Mouse (Mus musculus) limb, embryonic 13.5 days (tissue): Measurements from ENCODE around the gene Tsc22d1. TPM values are rescaled to one million over a fixed set of nuclear protein-coding genes. Genes with fewer than 3 reads are reported as not detected.

Experiments used
- ATAC-seq: fragments of 200-750 bp; cut with Nextera tagmentation; 2 replicates; pipeline ENCODE4 v1.8.0; 2017; ENCODE audit warnings: low read depth, moderate number of reproducible peaks, moderate TSS enrichment; ENCODE audit not compliant: low FRiP score
- H3K27ac ChIP-seq: fragments of 300-500 bp; sonication (generic); 2 replicates; pipeline ENCODE4 v1.5.1; 2015; ENCODE audit warnings: inconsistent platforms, mild to moderate bottlenecking, moderate library complexity
- H3K27me3 ChIP-seq: fragments of 300-500 bp; sonication (generic); 2 replicates; pipeline ENCODE4 v1.6.1; 2015; ENCODE audit warnings: mild to moderate bottlenecking, inconsistent platforms
- H3K36me3 ChIP-seq: fragments of 300-500 bp; sonication (generic); 2 replicates; pipeline ENCODE4 v1.6.1; 2015; ENCODE audit warnings: inconsistent platforms, mild to moderate bottlenecking, moderate library complexity
- H3K4me1 ChIP-seq: fragments of 300-500 bp; sonication (generic); 2 replicates; pipeline ENCODE4 v1.6.1; 2015; ENCODE audit warnings: inconsistent platforms
- H3K4me2 ChIP-seq: fragments of 300-500 bp; sonication (generic); replicated peaks from 2 replicates; pipeline ENCODE4 v1.6.1; 2015; ENCODE audit warnings: inconsistent platforms, mild to moderate bottlenecking, moderate library complexity
- H3K4me3 ChIP-seq: fragments of 300-500 bp; sonication (generic); 2 replicates; pipeline ENCODE4 v1.5.1; 2015; ENCODE audit warnings: moderate library complexity, mild to moderate bottlenecking, inconsistent platforms
- H3K9ac ChIP-seq: fragments of 300-500 bp; sonication (generic); 2 replicates; pipeline ENCODE4 v1.6.1; 2015; ENCODE audit warnings: mild to moderate bottlenecking, inconsistent platforms
- H3K9me3 ChIP-seq: fragments of 300-500 bp; sonication (generic); 2 replicates; pipeline ENCODE4 v1.6.1; 2016; ENCODE audit warnings: inconsistent platforms
- WGBS: fragments of 180-500 bp; shearing (Covaris S2); methylation state at CpG from one replicate; pipeline ENCODE4 v1.1.7; 2015; 5-methylcytosine and 5-hydroxymethylcytosine counted together
- polyA plus RNA-seq: library from polyadenylated mRNA; unstranded; fragments of >200 nt; fragmentation: Nextera tagmentation; extraction: Ambion mirVana; gene quantifications from 2 replicates; pipeline ENCODE4 v1.2.1, GENCODE M21; 2015

Tsc22d1 gene
- polyA plus RNA-seq, 1 experiment from 2014 or later: 777 TPM

DNA sequence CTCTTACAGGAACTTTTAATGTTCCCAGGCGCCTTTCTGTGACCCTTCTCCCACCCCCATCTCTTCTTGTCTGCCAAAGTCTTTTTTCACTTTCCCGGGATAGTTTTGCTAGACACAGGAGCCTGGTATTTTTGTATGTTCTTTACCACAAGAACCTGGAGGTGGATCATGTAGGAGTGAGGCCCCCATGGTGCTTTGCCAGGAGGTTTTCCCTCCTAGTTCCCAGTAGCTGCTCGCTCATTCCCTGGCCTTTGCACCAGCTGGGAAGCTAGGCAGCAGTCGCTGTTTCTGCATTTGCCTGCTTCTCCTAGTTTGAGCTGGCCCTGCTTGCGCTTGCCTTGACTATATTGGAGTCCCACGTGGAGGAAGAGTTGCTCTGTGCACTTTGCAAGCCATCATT, 36.2 kb downstream of the Tsc22d1 start:
- H3K9ac ChIP-seq: no peak overlapping the region
- WGBS: 80% methylated on average over 6 of the region's 6 CpGs
- no peaks in the 10 kb centered on the region for H3K9me3 ChIP-seq
- no peak for ATAC-seq
- H3K27me3 ChIP-seq: no peaks in the 10 kb centered on the region
- H3K4me3 ChIP-seq: no peak overlapping the region
- H3K4me1 ChIP-seq: 0 out of 2 replicates have a peak, but pooled peaks cover 5% of the 10 kb centered on the region
- no peak overlapping the region for H3K4me2 ChIP-seq
- H3K27ac ChIP-seq: no peak overlapping the region
- H3K36me3 ChIP-seq: peaks cover 15% of the 10 kb centered on the region; the same call in 1 of the 2 replicates

DNA sequence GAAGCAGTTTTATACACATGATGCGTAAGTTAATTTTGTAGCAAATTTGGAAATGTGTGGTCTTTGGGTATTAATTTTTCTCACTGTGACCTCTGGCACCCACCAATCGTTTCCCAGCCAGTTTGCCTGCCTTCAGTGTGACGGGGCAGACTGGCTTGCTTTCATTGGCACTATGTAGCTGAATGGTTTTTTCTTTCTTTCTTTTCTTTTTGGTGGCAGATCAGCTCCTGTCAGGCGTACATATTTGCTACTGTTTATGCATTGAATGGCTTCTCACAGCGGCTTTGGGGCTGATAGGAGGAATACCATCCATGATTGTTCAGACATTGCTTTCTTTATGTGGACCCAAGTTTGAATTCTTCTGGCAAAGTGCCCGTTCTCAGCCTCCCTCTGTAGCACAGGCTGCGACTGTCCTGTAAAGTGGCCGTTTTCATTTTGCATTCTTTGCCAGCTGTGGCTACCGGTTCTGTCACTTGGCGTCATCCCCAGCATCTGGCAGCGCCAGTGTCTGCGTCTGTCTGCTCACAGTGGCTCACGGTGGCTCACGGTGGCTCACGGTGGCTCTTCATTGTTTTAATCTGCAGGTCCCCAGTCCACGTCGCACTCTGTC, 38.1 kb downstream of the Tsc22d1 start:
- Histone ChIP-seq H3K27ac (no peak overlapping the region), H3K4me3 (no peak overlapping the region), H3K4me1 (0 out of 2 replicates have a peak, but pooled peaks cover 5% of the 10 kb centered on the region), H3K9me3 (no peaks in the 10 kb centered on the region), H3K27me3 (no peaks in the 10 kb centered on the region), H3K9ac (no peak overlapping the region), H3K36me3 (peaks cover 15% of the 10 kb centered on the region; the same call in 1 of the 2 replicates), H3K4me2 (no peak overlapping the region)
- WGBS: 84% methylated on average over 17 of the region's 17 CpGs
- no peak for ATAC-seq

DNA sequence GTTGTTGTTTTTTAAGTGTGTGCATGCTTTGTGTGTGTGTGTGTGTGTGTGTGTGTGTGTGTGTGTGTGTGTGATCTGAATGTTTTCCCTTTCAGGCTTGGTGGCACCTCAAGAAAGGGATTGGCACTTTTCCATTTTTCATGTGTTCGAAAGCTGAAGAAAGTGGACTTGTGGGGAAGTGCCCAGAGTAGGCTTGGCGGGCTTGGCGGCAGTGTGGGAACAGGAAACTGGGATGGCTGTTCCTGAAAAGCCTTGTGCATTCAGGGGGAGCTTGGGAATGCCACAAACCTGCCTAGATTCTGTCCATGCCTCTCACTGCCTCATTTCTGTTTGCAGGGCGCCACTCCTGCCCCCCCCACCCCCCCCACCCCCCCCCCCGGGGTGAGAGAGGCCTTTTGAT, 39.9 kb downstream of the Tsc22d1 start:
- Histone ChIP-seq H3K36me3 (peaks cover 18% of the 10 kb centered on the region; the same call in 1 of the 2 replicates), H3K27ac (no peak overlapping the region), H3K9ac (no peak overlapping the region), H3K27me3 (no peaks in the 10 kb centered on the region), H3K4me2 (no peak overlapping the region), H3K4me1 (0 out of 2 replicates have a peak, but pooled peaks cover 5% of the 10 kb centered on the region), H3K4me3 (no peak overlapping the region), H3K9me3 (no peaks in the 10 kb centered on the region)
- no peak for ATAC-seq
- WGBS: 77% methylated on average over 5 of the region's 5 CpGs

DNA sequence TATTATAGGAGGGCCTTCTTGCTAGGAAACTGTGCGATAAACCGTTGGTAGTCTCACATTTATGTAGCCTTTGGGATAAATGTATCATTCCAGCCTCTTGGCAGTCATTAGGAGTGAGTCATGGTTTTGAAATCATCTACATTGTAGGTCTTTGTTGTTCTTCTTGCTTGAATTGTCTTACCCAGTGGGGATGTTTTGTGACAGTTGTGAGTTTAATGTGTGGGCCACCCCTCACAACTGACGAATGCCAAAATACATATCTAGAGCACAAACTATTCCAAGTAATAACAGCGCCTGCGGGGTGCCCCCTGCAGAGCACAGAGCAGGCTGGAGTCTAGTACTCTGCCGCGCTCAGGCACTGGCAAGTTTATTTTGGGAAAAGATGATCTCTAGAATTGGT, 40.4 kb downstream of the Tsc22d1 start:
- H3K27me3 ChIP-seq: no peaks in the 10 kb centered on the region
- WGBS: 76% methylated on average over 7 of the region's 7 CpGs
- H3K9ac ChIP-seq: no peak overlapping the region
- ATAC-seq: no peak
- H3K9me3 ChIP-seq: no peaks in the 10 kb centered on the region
- 0 out of 2 replicates have a peak, but pooled peaks cover 5% of the 10 kb centered on the region for H3K4me1 ChIP-seq
- H3K27ac ChIP-seq: no peak overlapping the region
- no peak overlapping the region for H3K4me3 ChIP-seq
- peaks cover 16% of the 10 kb centered on the region; the same call in 1 of the 2 replicates for H3K36me3 ChIP-seq
- no peak overlapping the region for H3K4me2 ChIP-seq

DNA sequence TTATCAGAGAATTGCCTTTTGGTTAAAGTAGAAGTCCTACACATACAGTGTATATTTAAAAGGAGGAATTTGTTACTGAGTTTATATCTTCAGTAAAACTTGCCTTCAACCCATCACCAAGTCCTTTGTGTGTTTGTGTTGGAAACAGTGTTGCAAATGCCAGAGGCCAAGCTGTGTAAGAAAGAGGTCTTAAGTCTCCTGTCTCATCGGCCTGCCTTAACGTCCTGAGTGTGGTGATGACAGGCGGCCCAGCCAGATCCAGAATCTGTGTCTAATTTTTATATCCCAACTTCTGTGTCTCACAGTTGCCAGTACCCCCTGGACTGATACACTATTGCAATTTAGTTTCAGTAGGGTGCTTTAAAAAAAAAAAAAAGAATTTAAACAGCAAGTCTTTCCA, 42.9 kb downstream of the Tsc22d1 start:
- no peaks in the 10 kb centered on the region for H3K4me1 ChIP-seq
- ATAC-seq: no peak
- H3K9ac ChIP-seq: no peak overlapping the region
- no peak overlapping the region for H3K27ac ChIP-seq
- H3K9me3 ChIP-seq: no peaks in the 10 kb centered on the region
- no peak overlapping the region for H3K4me2 ChIP-seq
- H3K4me3 ChIP-seq: no peak overlapping the region
- 82% methylated on average over 3 of the region's 3 CpGs for WGBS
- H3K36me3 ChIP-seq: peaks cover 14% of the 10 kb centered on the region
- H3K27me3 ChIP-seq: no peaks in the 10 kb centered on the region

DNA sequence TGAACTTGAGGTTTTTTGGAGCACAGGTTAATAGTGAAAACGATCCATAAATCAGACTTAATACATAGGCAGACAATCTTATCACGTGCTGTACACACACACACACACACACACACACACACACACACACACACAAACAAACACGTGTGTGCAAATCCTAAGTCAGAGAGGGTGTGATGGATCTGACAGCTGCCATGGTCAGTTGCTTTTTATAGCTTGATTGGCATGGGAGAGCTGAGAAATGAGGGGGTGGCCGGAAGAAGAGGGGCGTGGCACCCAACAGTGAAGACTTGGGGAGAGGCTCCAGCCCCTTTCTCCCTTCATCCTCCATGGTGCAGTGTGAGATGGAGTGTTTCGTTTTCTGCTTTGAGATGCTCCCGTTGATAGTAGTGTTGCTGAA, 45.4 kb downstream of the Tsc22d1 start:
- 77% methylated on average over 7 of the region's 7 CpGs for WGBS
- Histone ChIP-seq H3K36me3 (peaks cover 13% of the 10 kb centered on the region), H3K4me1 (peaks cover 7% of the 10 kb centered on the region), H3K4me3 (no peak overlapping the region), H3K4me2 (no peak overlapping the region), H3K27me3 (no peaks in the 10 kb centered on the region), H3K9me3 (no peaks in the 10 kb centered on the region), H3K27ac (no peak overlapping the region), H3K9ac (no peak overlapping the region)
- ATAC-seq: no peak; the same call in 1 of the 2 replicates

DNA sequence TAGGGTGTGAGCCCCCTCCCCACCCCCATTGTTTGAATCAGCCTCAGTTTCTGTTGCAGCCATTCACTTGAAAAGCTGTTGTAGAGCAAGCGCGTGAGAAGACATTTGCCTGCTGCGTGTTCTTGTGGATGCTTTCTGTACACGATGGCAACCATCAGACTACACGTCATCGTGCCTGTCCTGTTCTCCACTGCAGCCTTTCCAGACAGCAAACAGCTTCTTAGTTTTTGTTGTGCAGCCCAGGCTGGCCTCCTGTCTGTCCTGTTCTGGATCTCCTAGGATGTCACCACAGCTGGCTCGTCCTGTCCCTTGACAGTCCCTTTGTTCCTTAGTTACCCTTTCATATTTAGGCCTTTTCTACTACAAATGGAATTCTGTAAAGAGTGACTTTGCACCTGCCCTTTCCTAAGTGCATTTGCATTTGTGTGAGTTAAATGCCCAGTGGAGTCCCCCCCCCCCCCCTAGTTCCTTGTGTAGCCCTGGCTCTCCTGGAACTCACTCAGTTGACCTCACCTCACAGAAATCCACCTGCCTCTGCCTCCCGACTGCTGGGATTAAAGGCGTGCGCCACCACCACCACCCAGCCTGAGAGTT, 46.5 kb downstream of the Tsc22d1 start:
- no peak overlapping the region for H3K27ac ChIP-seq
- peaks cover 13% of the 10 kb centered on the region for H3K36me3 ChIP-seq
- no peak overlapping the region for H3K4me2 ChIP-seq
- no peak overlapping the region for H3K4me3 ChIP-seq
- 92% methylated on average over 10 of the region's 10 CpGs for WGBS
- no peak overlapping the region for H3K9ac ChIP-seq
- H3K27me3 ChIP-seq: no peaks in the 10 kb centered on the region
- peaks cover 7% of the 10 kb centered on the region for H3K4me1 ChIP-seq
- no peaks in the 10 kb centered on the region for H3K9me3 ChIP-seq
- ATAC-seq: no peak

DNA sequence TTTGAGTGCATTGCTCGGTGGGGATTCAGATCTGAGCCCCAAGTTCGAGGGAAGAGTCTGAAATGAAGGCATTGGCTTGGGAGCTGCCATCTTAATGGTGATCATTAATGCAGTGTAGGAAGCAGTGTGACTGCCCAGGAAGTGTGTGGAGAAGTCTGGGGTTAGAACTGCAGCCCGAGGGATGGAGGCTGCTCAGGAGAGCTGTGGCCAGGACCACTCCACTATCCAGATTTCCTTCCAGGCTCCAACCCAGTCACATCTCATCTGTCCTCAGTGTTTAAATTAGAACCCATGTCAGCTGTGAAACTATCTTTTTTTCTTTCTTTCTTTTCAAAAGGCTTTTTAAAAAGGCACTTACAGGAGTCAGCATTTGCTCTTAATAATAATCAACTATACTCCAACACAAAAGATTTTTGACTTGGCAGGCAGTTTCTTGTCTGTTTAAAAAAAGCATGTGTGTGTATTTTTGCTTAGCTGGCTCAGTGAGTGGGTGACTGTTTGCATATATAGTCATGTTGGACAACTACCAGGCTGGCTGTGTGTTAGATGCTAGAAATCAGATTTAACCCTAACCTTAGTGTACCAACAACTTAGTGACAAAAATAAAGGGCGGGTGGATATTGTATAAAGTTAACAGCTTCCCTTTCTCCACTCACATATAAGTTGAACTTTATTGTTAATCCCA, 48.8 kb downstream of the Tsc22d1 start:
- H3K27me3 ChIP-seq: no peaks in the 10 kb centered on the region
- H3K4me1 ChIP-seq: peaks cover 25% of the 10 kb centered on the region
- H3K9me3 ChIP-seq: no peaks in the 10 kb centered on the region
- no peak overlapping the region for H3K4me2 ChIP-seq
- no peak overlapping the region for H3K27ac ChIP-seq
- no peak overlapping the region for H3K4me3 ChIP-seq
- H3K36me3 ChIP-seq: peaks cover 10% of the 10 kb centered on the region; the same call in 1 of the 2 replicates
- 81% methylated on average over 4 of the region's 4 CpGs for WGBS
- no peak overlapping the region for H3K9ac ChIP-seq
- ATAC-seq: no peak

DNA sequence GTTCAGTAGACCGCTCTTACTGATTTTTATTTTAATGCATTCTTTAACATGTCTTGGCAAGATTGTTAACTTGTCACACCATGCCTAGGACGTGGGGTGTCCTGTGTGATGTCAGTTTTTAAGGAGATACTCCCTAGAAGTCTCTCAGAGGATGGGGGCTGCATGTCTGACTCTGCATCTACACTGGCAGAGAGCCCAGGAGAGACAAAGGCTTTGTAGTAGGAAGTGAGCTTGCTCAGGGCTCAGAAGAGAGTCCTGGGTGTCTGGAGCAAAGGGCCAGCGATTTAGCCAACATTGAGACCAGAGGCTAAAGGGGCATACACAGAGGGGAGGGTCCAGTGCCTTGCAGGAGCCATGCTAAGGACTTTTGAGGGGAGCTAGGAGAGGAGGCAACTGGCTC, 50.2 kb downstream of the Tsc22d1 start:
- no peak overlapping the region for H3K27ac ChIP-seq
- ATAC-seq: no peak

DNA sequence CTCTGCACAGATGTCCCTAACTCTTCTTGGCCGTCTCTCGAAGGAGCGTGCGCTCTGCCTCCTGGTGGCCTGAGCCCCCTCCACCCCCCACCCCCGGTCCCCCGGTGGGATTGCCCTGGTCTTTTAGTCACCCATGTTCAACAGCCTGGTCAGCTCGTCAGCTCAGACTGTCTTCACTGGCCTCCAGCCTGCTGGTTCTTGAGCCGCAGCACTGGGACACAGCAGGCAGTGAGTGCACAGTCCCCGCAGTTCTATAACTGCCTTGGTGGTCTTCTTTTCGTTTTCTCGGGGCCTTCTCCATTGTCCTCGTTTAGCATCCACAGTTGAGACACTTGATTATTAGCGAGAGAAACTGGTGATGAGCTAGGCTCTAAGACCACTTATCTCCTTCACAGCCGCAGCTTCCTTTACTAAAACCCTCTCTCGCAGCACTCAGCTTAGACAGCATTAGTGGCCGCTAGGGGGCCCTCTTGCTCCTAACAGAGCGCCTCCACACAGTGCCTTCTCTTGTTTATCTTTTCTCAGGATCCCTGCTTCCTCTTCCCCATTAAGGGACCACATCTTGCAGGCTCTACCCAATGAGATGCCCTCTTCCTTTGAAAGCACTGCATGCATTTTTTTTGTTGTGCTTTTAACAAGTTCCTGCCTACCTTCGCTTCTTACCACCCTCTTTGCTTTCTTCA, 52.0 kb downstream of the Tsc22d1 start:
- 32% methylated on average over 18 of the region's 18 CpGs for WGBS
- Histone ChIP-seq H3K4me3 (no peak overlapping the region), H3K27me3 (no peaks in the 10 kb centered on the region), H3K27ac (no peak overlapping the region), H3K4me1 (peaks cover 31% of the 10 kb centered on the region), H3K9ac (no peak overlapping the region), H3K4me2 (no peak overlapping the region), H3K9me3 (no peaks in the 10 kb centered on the region), H3K36me3 (peaks cover 6% of the 10 kb centered on the region; the same call in 1 of the 2 replicates)
- ATAC-seq: peak; percentile 72; the same call in 1 of the 2 replicates

More for the DNA sequence above, 50.2 kb downstream of the Tsc22d1 start:
- Histone ChIP-seq H3K9ac (no peak overlapping the region), H3K9me3 (no peaks in the 10 kb centered on the region), H3K4me1 (peaks cover 28% of the 10 kb centered on the region), H3K4me3 (no peak overlapping the region), H3K36me3 (peaks cover 10% of the 10 kb centered on the region; the same call in 1 of the 2 replicates), H3K27me3 (no peaks in the 10 kb centered on the region), H3K4me2 (no peak overlapping the region)
- 62% methylated on average over 3 of the region's 3 CpGs for WGBS

DNA sequence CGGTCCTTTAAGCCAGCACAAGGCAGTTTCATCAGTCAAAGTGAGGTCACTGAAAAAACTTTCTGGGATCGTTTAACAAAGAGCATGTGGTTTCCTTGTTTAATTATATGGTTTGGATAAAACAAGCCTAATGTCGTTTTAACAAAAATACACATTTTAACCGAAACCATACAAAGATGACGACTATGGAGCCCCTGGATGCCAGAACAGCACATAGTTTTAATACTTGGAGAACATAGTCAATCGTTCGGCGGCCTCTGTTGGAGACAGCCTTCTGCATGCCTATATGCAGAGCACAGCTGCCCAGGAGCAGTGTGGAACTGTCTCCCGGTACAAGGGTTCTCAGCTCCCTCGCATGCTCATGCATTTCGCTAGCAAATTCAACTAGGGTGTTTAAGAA, 53.2 kb downstream of the Tsc22d1 start:
- no peak overlapping the region for H3K27ac ChIP-seq
- H3K4me3 ChIP-seq: no peak overlapping the region
- H3K4me2 ChIP-seq: no peak overlapping the region
- whole genome bisulfite sequencing: 65% methylated on average over 11 of the region's 11 CpGs
- ATAC-seq: no peak
- no peaks in the 10 kb centered on the region for H3K9me3 ChIP-seq
- H3K27me3 ChIP-seq: no peaks in the 10 kb centered on the region
- no peak overlapping the region for H3K9ac ChIP-seq
- H3K36me3 ChIP-seq: peaks cover 3% of the 10 kb centered on the region; the same call in 1 of the 2 replicates
- H3K4me1 ChIP-seq: peaks cover 35% of the 10 kb centered on the region

DNA sequence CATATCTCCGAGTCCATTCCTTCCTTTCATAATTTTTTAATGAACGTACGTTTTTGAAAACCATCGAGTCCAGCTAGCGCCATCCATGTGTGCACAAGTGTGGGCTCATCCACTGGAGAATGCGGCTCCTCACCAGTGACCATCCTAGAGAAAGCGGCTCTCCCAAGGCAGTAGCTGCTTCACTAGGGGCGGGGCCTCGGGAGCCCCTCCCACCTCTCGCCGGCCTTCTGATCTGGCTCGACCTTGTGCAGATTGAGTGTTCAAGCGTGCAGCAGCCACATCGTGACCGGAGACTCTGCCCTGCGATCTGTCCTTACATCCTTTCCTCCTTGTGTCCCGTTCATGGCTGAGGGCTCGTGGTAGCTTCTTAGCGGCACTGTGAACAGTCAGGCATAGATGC, 56.5 kb downstream of the Tsc22d1 start:
- 75% methylated on average over 19 of the region's 19 CpGs for WGBS
- H3K4me1 ChIP-seq: peaks cover 28% of the 10 kb centered on the region
- no peak overlapping the region; the same call in 1 of the 2 replicates for H3K9ac ChIP-seq
- peaks cover 3% of the 10 kb centered on the region; the same call in 1 of the 2 replicates for H3K36me3 ChIP-seq
- no peak for ATAC-seq
- no peaks in the 10 kb centered on the region for H3K27me3 ChIP-seq
- H3K4me3 ChIP-seq: no peak overlapping the region
- H3K27ac ChIP-seq: no peak overlapping the region
- no peak overlapping the region for H3K4me2 ChIP-seq
- no peaks in the 10 kb centered on the region for H3K9me3 ChIP-seq
